Comparison of ENCODE assay signal across 20 mouse cellular contexts in the genomic region with DNA sequence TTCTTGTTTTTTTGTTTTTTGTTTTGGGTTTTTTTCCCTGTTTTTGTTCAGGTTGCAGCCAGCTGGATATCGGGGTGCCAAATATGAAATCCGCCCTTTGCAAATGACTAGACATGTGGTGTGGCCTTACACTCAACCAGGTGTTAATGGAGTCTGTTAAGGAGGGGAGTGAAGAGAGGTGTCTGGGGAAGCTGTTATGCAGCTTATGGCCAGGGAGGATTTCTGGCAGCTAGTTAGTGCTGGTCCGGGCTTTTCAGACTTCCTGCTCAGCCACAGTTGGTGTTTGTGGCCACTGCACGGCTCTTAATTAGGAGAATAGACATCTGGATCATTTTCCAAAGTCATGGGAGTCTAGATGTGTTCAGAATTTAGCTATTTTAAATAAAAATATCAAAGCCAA.
DNase-seq lines count a peak whose midpoint lies in the region; ATAC-seq and TF ChIP-seq lines count a peak whose summit lies in the region.
"Had no signal": no experiment of that assay in that cellular context is flagged by ENCODE, and none has a peak within 500 bp of the region (broad histone marks: within the 10 kb centered on the region; RNA-seq: fewer than 3 reads in every experiment).

No protein-coding gene starts in this region.

- H3K9me3 ChIP-seq in forebrain, embryonic 15.5 days: no peaks in the 10 kb centered on the region
- no peaks in the 10 kb centered on the region for H3K9me3 ChIP-seq in forebrain, embryonic 10.5 days
- no peaks in the 10 kb centered on the region for H3K9me3 ChIP-seq in lung, embryonic 14.5 days (ENCODE audit: low read depth, low read length)
- H3K9me3 ChIP-seq in limb, embryonic 10.5 days (replicated peaks): no peaks in the 10 kb centered on the region
- H3K9me3 ChIP-seq: hindbrain, embryonic 13.5 days; lung, embryonic 15.5 days; midbrain, embryonic 12.5 days had no signal

- DNase-seq in forebrain, embryonic 10.5 days (ENCODE audit: extremely low spot score, low spot score): no peak
- DNase-seq in lung, embryonic 14.5 days: peak; percentile 31
- no peak for DNase-seq in lung, adult 2 months
- DNase-seq in limb, embryonic 10.5 days (ENCODE audit: low spot score): no peak
- DNase-seq in frontal cortex, adult 2 months (ENCODE audit: extremely low spot score in 1 of 2, low spot score in 1 of 2): no peak
- DNase-seq: adrenal gland, adult 8-10 months; cerebellum, adult 11-12 months; gastrocnemius, postnatal 36 days; heart, postnatal 14 days; kidney, adult 18-20 months; right cerebral cortex, postnatal 14 days; thymus, postnatal 25 days had no signal

- H3K4me2 ChIP-seq in forebrain, embryonic 15.5 days (replicated peaks): no peak overlapping the region
- no peak overlapping the region for H3K4me2 ChIP-seq in lung, embryonic 14.5 days
- H3K4me2 ChIP-seq: heart, embryonic 11.5 days; hindbrain, embryonic 13.5 days; liver, embryonic 11.5 days; lung, embryonic 15.5 days; midbrain, embryonic 12.5 days had no signal

- no peak for TF ChIP-seq CTCF in lung, embryonic 14.5 days (IDR thresholded peaks at IDR 0.05; ENCODE audit: low read depth)
- TF ChIP-seq CTCF in lung, adult 2 months (IDR thresholded peaks at IDR 0.05; ENCODE audit: insufficient read depth, low read length): no peak

- peaks cover 20% of the 10 kb centered on the region for H3K4me1 ChIP-seq in forebrain, embryonic 15.5 days
- H3K4me1 ChIP-seq in forebrain, embryonic 10.5 days: peaks cover 21% of the 10 kb centered on the region
- H3K4me1 ChIP-seq in lung, embryonic 14.5 days (ENCODE audit: insufficient read depth): no peaks in the 10 kb centered on the region
- no peaks in the 10 kb centered on the region for H3K4me1 ChIP-seq in lung, adult 2 months (ENCODE audit: control insufficient read depth, insufficient read depth, low read length)
- H3K4me1 ChIP-seq in limb, embryonic 10.5 days: peaks cover 37% of the 10 kb centered on the region
- H3K4me1 ChIP-seq: hindbrain, embryonic 13.5 days; lung, embryonic 15.5 days; midbrain, embryonic 12.5 days had no signal

- no peak for TF ChIP-seq POLR2A in lung, adult 2 months (IDR thresholded peaks at IDR 0.05; ENCODE audit: borderline replicate concordance, extremely low read depth, low read depth, low read length)

- WGBS in forebrain, embryonic 15.5 days: 44% methylated on average over 4 of the region's 4 CpGs
- WGBS in forebrain, embryonic 10.5 days: 75% methylated on average over 4 of the region's 4 CpGs
- 45% methylated on average over 4 of the region's 4 CpGs for WGBS in lung, embryonic 14.5 days
- 63% methylated on average over 4 of the region's 4 CpGs for WGBS in lung, adult 2 months
- WGBS in limb, embryonic 10.5 days: 35% methylated on average over 4 of the region's 4 CpGs

- no peaks in the 10 kb centered on the region for H3K27me3 ChIP-seq in forebrain, embryonic 15.5 days
- H3K27me3 ChIP-seq in forebrain, embryonic 10.5 days (ENCODE audit: poor library complexity, severe bottlenecking): no peaks in the 10 kb centered on the region
- H3K27me3 ChIP-seq in lung, embryonic 14.5 days (ENCODE audit: insufficient read depth, low read length): no peaks in the 10 kb centered on the region
- H3K27me3 ChIP-seq in limb, embryonic 10.5 days (ENCODE audit: low read depth, poor library complexity, severe bottlenecking): no peaks in the 10 kb centered on the region
- H3K27me3 ChIP-seq: hindbrain, embryonic 13.5 days; lung, embryonic 15.5 days; midbrain, embryonic 12.5 days had no signal

- no peak overlapping the region for H3K4me3 ChIP-seq in forebrain, embryonic 15.5 days
- H3K4me3 ChIP-seq in forebrain, embryonic 10.5 days: no peak overlapping the region
- H3K4me3 ChIP-seq in lung, embryonic 14.5 days (ENCODE audit: low read depth, low read length): no peak overlapping the region
- H3K4me3 ChIP-seq in lung, adult 2 months (replicated peaks; ENCODE audit: extremely low read depth, low read depth, low read length): no peak overlapping the region
- H3K4me3 ChIP-seq in limb, embryonic 10.5 days: no peak overlapping the region
- H3K4me3 ChIP-seq: hindbrain, embryonic 13.5 days; lung, embryonic 15.5 days; midbrain, embryonic 12.5 days had no signal

- peak overlapping the region; percentile 66; the same call in 1 of the 2 replicates for H3K27ac ChIP-seq in forebrain, embryonic 15.5 days (replicated peaks)
- no peak overlapping the region for H3K27ac ChIP-seq in forebrain, embryonic 10.5 days
- H3K27ac ChIP-seq in lung, embryonic 14.5 days (ENCODE audit: low read depth): no peak overlapping the region
- peak overlapping the region; percentile 76 for H3K27ac ChIP-seq in limb, embryonic 10.5 days
- H3K27ac ChIP-seq: hindbrain, embryonic 13.5 days; lung, embryonic 15.5 days; macrophage; midbrain, embryonic 12.5 days had no signal

- H3K9ac ChIP-seq in forebrain, embryonic 15.5 days (replicated peaks): no peak overlapping the region
- no peak overlapping the region for H3K9ac ChIP-seq in lung, embryonic 14.5 days
- H3K9ac ChIP-seq: hindbrain, embryonic 13.5 days; lung, embryonic 15.5 days; midbrain, embryonic 12.5 days had no signal

- ATAC-seq in forebrain, embryonic 15.5 days (replicated peaks): peak; percentile 72
- no peak for ATAC-seq in lung, embryonic 14.5 days (ENCODE audit: insufficient read depth)
- no peak for ATAC-seq in megakaryocyte progenitor cell, adult 5-6 weeks (replicated peaks; ENCODE audit: poor library complexity)

- no peaks in the 10 kb centered on the region for H3K36me3 ChIP-seq in forebrain, embryonic 15.5 days
- H3K36me3 ChIP-seq in forebrain, embryonic 10.5 days (replicated peaks): no peaks in the 10 kb centered on the region
- no peaks in the 10 kb centered on the region for H3K36me3 ChIP-seq in lung, embryonic 14.5 days (ENCODE audit: insufficient read depth)
- H3K36me3 ChIP-seq in limb, embryonic 10.5 days: no peaks in the 10 kb centered on the region
- H3K36me3 ChIP-seq: hindbrain, embryonic 13.5 days; lung, embryonic 15.5 days; midbrain, embryonic 12.5 days had no signal

Comparison
In these comparisons a context has a peak if more than half of its experiments do, and no peak if none do; other contexts are left out.
1. H3K27ac ChIP-seq: peak in forebrain, embryonic 15.5 days (single experiment) and limb, embryonic 10.5 days (single experiment); none in forebrain, embryonic 10.5 days (single experiment) and lung, embryonic 14.5 days (single experiment).